Mouse (Mus musculus) stomach, postnatal 0 days (tissue): ENCODE measurements around the gene Tenm2.

Experiments
- CTCF ChIP-seq: IDR thresholded peaks from 2 replicates; pipeline ENCODE4 v1.5.1; 2016; ENCODE audit warnings: antibody characterized with exemption, low read depth, mild to moderate bottlenecking, moderate library complexity
- EP300 ChIP-seq: optimal IDR thresholded peaks from 2 replicates; pipeline ENCODE3; 2016; ENCODE audit warnings: antibody characterized with exemption

- TF ChIP-seq CTCF, result no peak
- TF ChIP-seq EP300, result no peak
These were observed 669.6 kb downstream of the Tenm2 start for GRCm38 (mm10) chr11:36566146-36566545.
